Mouse (Mus musculus): Measurements from ENCODE around the gene Asap3. TPM values are rescaled to one million over a fixed set of nuclear protein-coding genes. Genes with fewer than 3 reads are reported as not detected.
A peak's percentile ranks its signal among the peaks of the same experiment; 100 is the strongest.

Gene Asap3
- polyA plus RNA-seq, 1 experiment from 2014 or later = 1.6 TPM

- H3K4me1 ChIP-seq (replicated peaks; ENCODE audit: control insufficient read depth, insufficient read depth) = peaks cover 13% of the 10 kb centered on the region
- peak overlapping the region; percentile 27; the same call in 1 of the 2 replicates for H3K9ac ChIP-seq (ENCODE audit: low read length)
- 0 out of 2 replicates have a peak overlapping the region, but pooled peaks have one; percentile 8 for H3K27ac ChIP-seq (replicated peaks)
- H3K36me3 ChIP-seq (ENCODE audit: control insufficient read depth, insufficient read depth, low read length) = no peaks in the 10 kb centered on the region
- 20% methylated on average over 17 of the region's 17 CpGs for WGBS
- DNase-seq (ENCODE audit: low spot score) (peak; percentile 39), ATAC-seq (ENCODE audit: low FRiP score, low TSS enrichment) (no peak)
- TF ChIP-seq EP300 (optimal IDR thresholded peaks at IDR 0.05) (no peak), CTCF (IDR thresholded peaks at IDR 0.05; ENCODE audit: low read depth) (no peak)
- H3K4me2 ChIP-seq (replicated peaks; ENCODE audit: low read depth) = peak overlapping the region; percentile 34
- H3K9me3 ChIP-seq (ENCODE audit: control insufficient read depth, low read length) = no peaks in the 10 kb centered on the region
- no peak overlapping the region for H3K4me3 ChIP-seq (ENCODE audit: low read depth, low read length)
- H3K27me3 ChIP-seq (ENCODE audit: control insufficient read depth, insufficient read depth, low read length) = no peaks in the 10 kb centered on the region
Measured at GRCm38 (mm10) chr4:136220133-136220775, 14.1 kb downstream of the Asap3 start.

GRCm38 (mm10) chr4:136223549-136224239 lies 17.5 kb downstream of the Asap3 start:
- peaks cover 9% of the 10 kb centered on the region for H3K4me1 ChIP-seq (replicated peaks; ENCODE audit: control insufficient read depth, insufficient read depth)
- H3K36me3 ChIP-seq (ENCODE audit: control insufficient read depth, insufficient read depth, low read length) = 0 out of 2 replicates have a peak, but pooled peaks cover 3% of the 10 kb centered on the region
- H3K27me3 ChIP-seq (ENCODE audit: control insufficient read depth, insufficient read depth, low read length) = no peaks in the 10 kb centered on the region
- 70% methylated on average over 13 of the region's 13 CpGs for WGBS
- no peak for ATAC-seq (ENCODE audit: low FRiP score, low TSS enrichment)
- TF ChIP-seq CTCF (IDR thresholded peaks at IDR 0.05; ENCODE audit: low read depth) (no peak; the same call in 1 of the 2 replicates), EP300 (optimal IDR thresholded peaks at IDR 0.05) (no peak)
- H3K9ac ChIP-seq (ENCODE audit: low read length) = no peak overlapping the region
- no peaks in the 10 kb centered on the region for H3K9me3 ChIP-seq (ENCODE audit: control insufficient read depth, low read length)
- H3K4me3 ChIP-seq (ENCODE audit: low read depth, low read length) = no peak overlapping the region
- DNase-seq (ENCODE audit: low spot score) = no peak
- H3K4me2 ChIP-seq (replicated peaks; ENCODE audit: low read depth) = no peak overlapping the region
- H3K27ac ChIP-seq (replicated peaks) = no peak overlapping the region

GRCm38 (mm10) chr4:136224240-136224559 lies 18.0 kb downstream of the Asap3 start:
- H3K27me3 ChIP-seq (ENCODE audit: control insufficient read depth, insufficient read depth, low read length) = no peaks in the 10 kb centered on the region
- H3K9ac ChIP-seq (ENCODE audit: low read length) = no peak overlapping the region
- H3K4me2 ChIP-seq (replicated peaks; ENCODE audit: low read depth) = no peak overlapping the region
- no peaks in the 10 kb centered on the region for H3K9me3 ChIP-seq (ENCODE audit: control insufficient read depth, low read length)
- H3K27ac ChIP-seq (replicated peaks) = no peak overlapping the region
- 0 out of 2 replicates have a peak, but pooled peaks cover 3% of the 10 kb centered on the region for H3K36me3 ChIP-seq (ENCODE audit: control insufficient read depth, insufficient read depth, low read length)
- ATAC-seq (ENCODE audit: low FRiP score, low TSS enrichment) (no peak), DNase-seq (ENCODE audit: low spot score) (no peak)
- 68% methylated on average over 5 of the region's 5 CpGs for WGBS
- TF ChIP-seq EP300 (optimal IDR thresholded peaks at IDR 0.05) (no peak), CTCF (IDR thresholded peaks at IDR 0.05; ENCODE audit: low read depth) (no peak)
- peaks cover 7% of the 10 kb centered on the region for H3K4me1 ChIP-seq (replicated peaks; ENCODE audit: control insufficient read depth, insufficient read depth)
- H3K4me3 ChIP-seq (ENCODE audit: low read depth, low read length) = no peak overlapping the region

- WGBS = 81% methylated on average over 23 of the region's 23 CpGs
- H3K9ac ChIP-seq (ENCODE audit: low read length) = no peak overlapping the region
- no peaks in the 10 kb centered on the region for H3K9me3 ChIP-seq (ENCODE audit: control insufficient read depth, low read length)
- no peak overlapping the region for H3K27ac ChIP-seq (replicated peaks)
- H3K4me1 ChIP-seq (replicated peaks; ENCODE audit: control insufficient read depth, insufficient read depth) = peaks cover 6% of the 10 kb centered on the region
- no peak overlapping the region for H3K4me3 ChIP-seq (ENCODE audit: low read depth, low read length)
- no peak for ATAC-seq (ENCODE audit: low FRiP score, low TSS enrichment)
- TF ChIP-seq EP300 (optimal IDR thresholded peaks at IDR 0.05) (no peak), CTCF (IDR thresholded peaks at IDR 0.05; ENCODE audit: low read depth) (no peak)
- 0 out of 2 replicates have a peak, but pooled peaks cover 3% of the 10 kb centered on the region for H3K36me3 ChIP-seq (ENCODE audit: control insufficient read depth, insufficient read depth, low read length)
- no peak for DNase-seq (ENCODE audit: low spot score)
- no peaks in the 10 kb centered on the region for H3K27me3 ChIP-seq (ENCODE audit: control insufficient read depth, insufficient read depth, low read length)
- no peak overlapping the region for H3K4me2 ChIP-seq (replicated peaks; ENCODE audit: low read depth)
Measured at GRCm38 (mm10) chr4:136224677-136225460, 18.7 kb downstream of the Asap3 start.

GRCm38 (mm10) chr4:136227408-136227807 lies 21.2 kb downstream of the Asap3 start:
- no peak for ATAC-seq (ENCODE audit: low FRiP score, low TSS enrichment)
- Histone ChIP-seq H3K9ac (ENCODE audit: low read length) (no peak overlapping the region), H3K9me3 (ENCODE audit: control insufficient read depth, low read length) (no peaks in the 10 kb centered on the region), H3K36me3 (ENCODE audit: control insufficient read depth, insufficient read depth, low read length) (0 out of 2 replicates have a peak, but pooled peaks cover 3% of the 10 kb centered on the region), H3K27ac (replicated peaks) (no peak overlapping the region), H3K4me3 (ENCODE audit: low read depth, low read length) (no peak overlapping the region), H3K4me1 (replicated peaks; ENCODE audit: control insufficient read depth, insufficient read depth) (peaks cover 4% of the 10 kb centered on the region; the same call in 1 of the 2 replicates), H3K4me2 (replicated peaks; ENCODE audit: low read depth) (no peak overlapping the region), H3K27me3 (ENCODE audit: control insufficient read depth, insufficient read depth, low read length) (no peaks in the 10 kb centered on the region)
- DNase-seq (ENCODE audit: low spot score) = no peak
- 63% methylated on average over 7 of the region's 7 CpGs for WGBS
- TF ChIP-seq CTCF (IDR thresholded peaks at IDR 0.05; ENCODE audit: low read depth) = no peak
- TF ChIP-seq EP300 (optimal IDR thresholded peaks at IDR 0.05) = no peak
